Mouse (Mus musculus): ENCODE measurements around the gene Timm17b.

DNA sequence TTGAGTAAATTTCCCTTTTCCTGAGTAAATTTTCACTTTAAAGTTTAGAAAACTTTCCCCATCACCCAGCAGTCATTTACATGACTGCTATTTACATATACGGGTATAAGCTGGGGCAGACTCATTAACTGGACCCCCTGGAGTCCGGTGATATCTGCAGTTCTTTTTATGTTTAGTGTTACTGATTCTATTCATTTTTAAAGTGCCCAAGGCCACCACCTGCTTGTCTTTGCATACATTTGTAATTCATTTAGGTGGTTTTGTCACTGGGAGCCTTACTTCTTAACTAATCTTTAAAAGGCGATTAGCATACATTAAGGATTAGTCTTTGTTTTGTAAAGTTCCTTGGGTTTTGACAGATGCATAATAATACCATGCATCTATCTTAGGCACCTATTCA, 29.3 kb upstream of the Timm17b start:
- no peak for TF ChIP-seq POLR2A (IDR thresholded peaks at IDR 0.05; ENCODE audit: extremely low read depth, insufficient read depth, low read length)
- no peak for TF ChIP-seq CTCF (IDR thresholded peaks at IDR 0.05; ENCODE audit: low read depth, low read length)
